Mouse (Mus musculus): ENCODE measurements around the gene Ttc30a1.

The Ttc30a1 gene

DNA sequence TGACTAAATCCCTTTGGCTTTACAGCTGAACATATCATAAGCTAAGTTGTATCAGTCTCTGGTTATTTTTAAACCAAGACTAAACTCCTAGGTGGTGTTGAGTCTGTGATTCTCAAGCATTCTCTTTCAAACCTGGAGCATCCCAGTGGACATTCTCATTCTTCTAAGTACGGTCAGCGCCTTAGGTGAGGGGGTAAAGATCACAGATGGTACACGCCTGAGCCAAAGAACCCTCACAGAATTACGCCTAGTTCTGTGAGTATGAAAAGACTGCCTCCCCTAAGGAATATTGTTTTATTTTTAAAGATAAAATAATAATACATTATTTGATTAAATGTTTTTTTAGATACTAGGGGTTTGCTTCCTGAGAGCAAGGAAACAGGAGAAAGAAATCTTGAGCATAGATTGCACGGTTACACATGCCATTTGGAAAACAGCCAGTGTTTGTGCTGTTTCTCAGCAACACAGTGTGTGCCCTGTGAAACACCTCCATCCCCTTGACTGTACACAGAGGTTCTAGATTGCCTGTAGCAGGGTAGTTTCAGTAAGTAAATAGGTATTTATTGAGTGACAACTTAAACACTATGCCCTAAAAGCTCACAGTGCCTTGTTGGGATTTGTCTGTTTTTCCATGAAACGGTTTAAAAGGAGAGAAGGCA is 51.9 kb downstream of the Ttc30a1 start:
- DNase-seq = no peak

DNA sequence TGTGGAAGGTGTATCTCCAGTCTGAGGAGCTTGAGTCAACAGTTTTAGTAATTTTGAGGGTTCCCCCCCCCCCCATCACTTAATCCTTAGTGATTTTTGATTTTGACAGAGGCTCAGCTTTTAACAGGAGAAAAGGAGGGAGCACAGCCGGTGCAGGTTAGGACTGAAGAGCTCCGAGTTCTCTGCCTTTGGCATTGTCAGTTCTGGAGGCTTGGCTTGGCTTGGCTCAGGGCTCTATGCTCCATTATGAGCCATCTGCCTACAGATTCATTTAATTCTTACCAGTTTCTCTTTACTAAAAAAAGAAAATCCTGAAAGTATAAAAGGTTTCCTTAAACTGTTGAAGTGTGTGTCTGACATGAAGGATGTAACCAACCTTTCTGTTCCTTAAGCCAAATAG is 52.6 kb downstream of the Ttc30a1 start:
- DNase-seq = no peak
